Mouse (Mus musculus) A20 (cell line): Measurements from ENCODE around the gene Tkt.

Experiments used
- DNase-seq: peaks from one replicate; pipeline ENCODE4 v3.0.0-alpha.2; 2011; ENCODE audit warnings: low read depth, low spot score

Tkt gene

GRCm38 (mm10) chr14:30584497-30585251, 36.5 kb downstream of the Tkt start:
- no peak for DNase-seq

- peak; percentile 54 for DNase-seq
Observed at GRCm38 (mm10) chr14:30585323-30585722, 37.2 kb downstream of the Tkt start.

- DNase-seq = no peak
Observed at GRCm38 (mm10) chr14:30586780-30587461, 38.8 kb downstream of the Tkt start.

- no peak for DNase-seq
Observed at GRCm38 (mm10) chr14:30590041-30590645, 42.0 kb downstream of the Tkt start.

GRCm38 (mm10) chr14:30590918-30591317, 42.8 kb downstream of the Tkt start:
- DNase-seq = no peak

- peak; percentile 86 for DNase-seq
Observed at GRCm38 (mm10) chr14:30591417-30591816, 43.3 kb downstream of the Tkt start.

- peak; percentile 86 for DNase-seq
Observed at GRCm38 (mm10) chr14:30593279-30594091, 45.3 kb downstream of the Tkt start.

- DNase-seq = peak; percentile 53
Observed at GRCm38 (mm10) chr14:30594092-30594695, 46.0 kb downstream of the Tkt start.

GRCm38 (mm10) chr14:30595576-30596313, 47.6 kb downstream of the Tkt start:
- peak; percentile 66 for DNase-seq

GRCm38 (mm10) chr14:30596407-30596806, 48.2 kb downstream of the Tkt start:
- peak; percentile 86 for DNase-seq

GRCm38 (mm10) chr14:30597142-30597541, 49.0 kb downstream of the Tkt start:
- peak; percentile 67 for DNase-seq

- DNase-seq = no peak
Observed at GRCm38 (mm10) chr14:30606817-30607216, 58.7 kb downstream of the Tkt start.

- DNase-seq = peak; percentile 99
Observed at GRCm38 (mm10) chr14:30607696-30608095, 59.5 kb downstream of the Tkt start.

- DNase-seq = peak; percentile 94
Observed at GRCm38 (mm10) chr14:30608176-30608575, 60.0 kb downstream of the Tkt start.

GRCm38 (mm10) chr14:30609499-30609898, 61.3 kb downstream of the Tkt start:
- DNase-seq = peak; percentile 35

GRCm38 (mm10) chr14:30610304-30610703, 62.1 kb downstream of the Tkt start:
- no peak for DNase-seq

- no peak for DNase-seq
Observed at GRCm38 (mm10) chr14:30610940-30611339, 62.8 kb downstream of the Tkt start.

- DNase-seq = peak; percentile 85
Observed at GRCm38 (mm10) chr14:30612523-30612922, 64.4 kb downstream of the Tkt start.

- DNase-seq = peak; percentile 50
Observed at GRCm38 (mm10) chr14:30612962-30613715, 65.0 kb downstream of the Tkt start.

- DNase-seq = peak; percentile 75
Observed at GRCm38 (mm10) chr14:30616751-30617150, 68.6 kb downstream of the Tkt start.
